Mouse (Mus musculus) liver, postnatal 0 days (tissue): ENCODE results near the gene Olfr288. TPM values are rescaled to one million over a fixed set of nuclear protein-coding genes. Genes with fewer than 3 reads are reported as not detected.

Source experiments
- ATAC-seq: fragments of 200-750 bp; cut with Nextera tagmentation; 2 replicates; pipeline ENCODE4 v1.8.0; 2017; ENCODE audit warnings: mild to moderate bottlenecking, moderate library complexity
- DNase-seq: peaks from one replicate; pipeline ENCODE4 v3.0.0-alpha.2; 2016
- H3K27ac ChIP-seq: fragments of 300-500 bp; sonication (generic); 2 replicates; pipeline ENCODE4 v1.5.1; 2014; ENCODE audit warnings: antibody characterized with exemption, moderate library complexity, mild to moderate bottlenecking, low read depth
- H3K27me3 ChIP-seq: fragments of 300-500 bp; sonication (generic); 2 replicates; pipeline ENCODE4 v1.6.1; 2014; ENCODE audit warnings: low read length, control low read depth, mixed read lengths; ENCODE audit not compliant: insufficient read depth
- H3K36me3 ChIP-seq: fragments of 300-500 bp; sonication (generic); replicated peaks from 2 replicates; pipeline ENCODE4 v1.6.1; 2014; ENCODE audit warnings: mild to moderate bottlenecking, control low read depth, low read length, moderate library complexity, mixed read lengths; ENCODE audit not compliant: insufficient read depth
- H3K4me1 ChIP-seq: fragments of 300-500 bp; sonication (generic); 2 replicates; pipeline ENCODE4 v1.6.1; 2014; ENCODE audit warnings: antibody characterized with exemption, mild to moderate bottlenecking, control low read depth; ENCODE audit not compliant: insufficient read depth
- H3K4me2 ChIP-seq: fragments of 300-500 bp; sonication (generic); 2 replicates; pipeline ENCODE4 v1.6.1; 2014; ENCODE audit warnings: low read depth, mild to moderate bottlenecking, low read length, moderate library complexity, mixed read lengths
- H3K4me3 ChIP-seq: fragments of 300-500 bp; sonication (generic); 2 replicates; pipeline ENCODE4 v1.5.1; 2014; ENCODE audit warnings: low read depth, low read length
- H3K9ac ChIP-seq: fragments of 300-500 bp; sonication (generic); replicated peaks from 2 replicates; pipeline ENCODE4 v1.6.1; 2014; ENCODE audit warnings: mild to moderate bottlenecking, moderate library complexity
- H3K9me3 ChIP-seq: fragments of 300-500 bp; sonication (generic); 2 replicates; pipeline ENCODE4 v1.6.1; 2016; ENCODE audit warnings: mild to moderate bottlenecking, control low read depth, low read length, mixed read lengths
- CTCF ChIP-seq: sonication (generic); IDR thresholded peaks from 2 replicates; pipeline ENCODE4 v1.5.1; 2016; ENCODE audit warnings: antibody characterized with exemption, low read depth
- EP300 ChIP-seq: IDR thresholded peaks from 2 replicates; pipeline ENCODE4 v1.6.1; 2016; ENCODE audit warnings: antibody characterized with exemption, low read depth, mild to moderate bottlenecking
- WGBS: fragments of 180-500 bp; shearing (Covaris S2); extraction: QIAGEN DNeasy Blood & Tissue Kit; methylation state at CpG from one replicate; pipeline ENCODE4 v1.1.7; 2014; ENCODE audit not compliant: insufficient replicate concordance; 5-methylcytosine and 5-hydroxymethylcytosine counted together
- polyA plus RNA-seq: library from polyadenylated mRNA; unstranded; fragments of >200 nt; fragmentation: Nextera tagmentation; extraction: Ambion mirVana; gene quantifications from 2 replicates; pipeline ENCODE4 v1.2.1, GENCODE M21; 2015

The Olfr288 gene
- polyA plus RNA-seq, 1 experiment from 2014 or later = not detected

DNA sequence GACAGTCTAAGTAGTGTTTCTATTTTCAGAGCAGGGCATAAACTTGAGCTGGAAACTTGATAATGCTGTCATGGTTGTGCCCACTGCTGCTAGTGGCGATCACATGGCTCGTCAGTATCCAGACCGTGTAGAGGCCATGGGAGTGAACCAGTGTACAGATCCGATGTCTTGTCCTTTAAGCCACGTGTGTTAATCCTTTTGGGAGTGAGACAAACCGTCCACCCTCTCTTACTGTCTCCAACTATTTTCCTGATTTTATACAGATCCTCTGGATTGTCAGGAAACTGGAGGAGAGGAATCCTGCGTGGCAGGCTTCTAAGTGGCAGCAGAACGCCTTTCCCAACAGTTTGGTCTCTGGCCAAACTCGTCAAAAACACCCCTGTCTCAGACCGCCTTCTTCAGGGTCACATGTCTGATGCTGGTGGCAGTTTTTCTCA, 46.2 kb downstream of the Olfr288 start:
- no peaks in the 10 kb centered on the region for H3K36me3 ChIP-seq
- no peak for TF ChIP-seq CTCF
- TF ChIP-seq EP300 = no peak
- H3K9ac ChIP-seq = no peak overlapping the region
- no peaks in the 10 kb centered on the region for H3K9me3 ChIP-seq
- H3K4me1 ChIP-seq = peaks cover 10% of the 10 kb centered on the region
- no peak overlapping the region for H3K4me2 ChIP-seq
- no peak overlapping the region for H3K4me3 ChIP-seq
- no peaks in the 10 kb centered on the region for H3K27me3 ChIP-seq
- no peak for DNase-seq
- WGBS = 65% methylated on average over 10 of the region's 10 CpGs
- no peak for ATAC-seq
- H3K27ac ChIP-seq = no peak overlapping the region

GRCm38 (mm10) chr15:98148356-98148755, 47.0 kb downstream of the Olfr288 start:
- no peak for ATAC-seq
- 75% methylated on average over 3 of the region's 3 CpGs for WGBS
- no peaks in the 10 kb centered on the region for H3K27me3 ChIP-seq

DNA sequence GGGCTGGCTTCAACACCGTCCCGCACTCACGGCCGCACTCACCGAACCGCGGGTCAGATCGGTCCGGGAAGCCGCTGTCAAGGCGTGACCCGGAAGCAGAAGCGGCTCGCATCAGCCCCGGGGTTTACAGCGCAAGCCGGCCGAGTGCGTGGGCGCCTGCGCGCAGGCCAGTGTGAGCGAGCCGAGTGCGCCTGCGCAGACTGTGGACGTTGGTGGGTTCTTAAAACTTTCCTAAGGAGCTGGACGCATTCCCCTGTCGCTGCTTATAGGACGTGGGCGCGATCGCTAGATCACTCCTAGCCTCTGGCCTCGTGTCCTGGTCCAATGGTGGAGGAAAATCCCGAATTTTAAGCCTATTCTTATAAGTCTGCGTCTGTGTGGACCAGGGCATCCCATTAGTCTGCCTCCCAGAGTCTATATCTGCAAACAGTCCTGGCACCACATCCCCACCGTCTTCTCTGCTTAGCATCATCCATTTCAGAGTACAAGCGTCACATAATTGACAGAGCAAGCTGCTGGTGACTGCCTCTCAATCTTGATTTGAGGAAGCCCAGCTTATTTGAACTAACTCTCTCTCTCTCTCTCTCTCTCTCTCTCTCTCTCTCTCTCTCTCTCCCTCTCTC, 49.7 kb downstream of the Olfr288 start:
- peak overlapping the region; percentile 98 for H3K9ac ChIP-seq

More at GRCm38 (mm10) chr15:98148356-98148755, 47.0 kb downstream of the Olfr288 start:
- TF ChIP-seq CTCF = no peak
- TF ChIP-seq EP300 = no peak
- no peak overlapping the region for H3K4me2 ChIP-seq
- DNase-seq = no peak
- H3K27ac ChIP-seq = no peak overlapping the region
- H3K9ac ChIP-seq = no peak overlapping the region
- H3K4me1 ChIP-seq = peaks cover 10% of the 10 kb centered on the region
- H3K36me3 ChIP-seq = no peaks in the 10 kb centered on the region
- H3K4me3 ChIP-seq = no peak overlapping the region
- H3K9me3 ChIP-seq = no peaks in the 10 kb centered on the region

DNA sequence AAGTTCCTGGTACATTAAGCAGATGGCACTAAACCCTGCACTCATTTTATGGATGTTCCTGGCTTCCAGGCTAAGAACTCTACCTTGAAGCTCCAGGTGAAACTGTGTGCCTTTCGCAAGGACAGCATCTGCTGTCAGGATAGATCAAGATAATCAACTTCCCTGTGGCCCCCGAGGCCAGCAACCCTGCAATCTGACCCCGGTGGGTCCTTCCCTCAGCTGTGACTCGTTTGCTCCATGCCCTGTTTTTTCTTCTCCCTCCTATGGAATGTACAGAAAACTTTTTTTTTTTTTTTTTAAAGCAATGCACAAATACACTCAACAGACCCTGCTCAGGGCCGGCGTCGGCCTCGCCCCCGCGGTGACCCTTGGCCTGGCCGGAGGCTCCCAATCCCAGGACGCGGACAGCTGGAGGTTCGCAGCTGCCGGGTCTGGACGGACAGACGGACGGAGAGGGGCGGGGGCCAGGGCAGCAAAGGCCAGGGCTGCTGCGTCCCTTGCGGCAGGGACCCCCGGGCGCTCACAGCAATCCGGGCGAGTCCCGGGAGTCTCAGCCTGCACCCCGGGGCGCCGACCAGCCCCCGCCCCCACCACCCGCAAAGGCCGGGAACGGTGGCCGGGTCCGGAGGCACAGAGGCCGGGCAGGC, 50.4 kb downstream of the Olfr288 start:
- peak; percentile 72 for ATAC-seq

More for the DNA sequence above, 49.7 kb downstream of the Olfr288 start:
- H3K4me3 ChIP-seq = peak overlapping the region; percentile 99
- peak overlapping the region; percentile 95 for H3K4me2 ChIP-seq
- H3K9me3 ChIP-seq = no peaks in the 10 kb centered on the region
- peak overlapping the region; percentile 90 for H3K27ac ChIP-seq
- peaks cover 10% of the 10 kb centered on the region for H3K4me1 ChIP-seq
- H3K36me3 ChIP-seq = peaks cover 14% of the 10 kb centered on the region
- peak; percentile 99 for ATAC-seq
- DNase-seq = peak; percentile 94
- 1% methylated on average over 38 of the region's 38 CpGs for WGBS
- no peaks in the 10 kb centered on the region for H3K27me3 ChIP-seq
- no peak for TF ChIP-seq CTCF

GRCm38 (mm10) chr15:98142515-98142914, 52.8 kb downstream of the Olfr288 start:
- Histone ChIP-seq H3K9me3 (no peaks in the 10 kb centered on the region), H3K27ac (no peak overlapping the region), H3K4me2 (no peak overlapping the region), H3K36me3 (peaks cover 17% of the 10 kb centered on the region), H3K4me3 (no peak overlapping the region), H3K27me3 (no peaks in the 10 kb centered on the region), H3K9ac (no peak overlapping the region), H3K4me1 (peaks cover 10% of the 10 kb centered on the region)
- TF ChIP-seq EP300 (no peak), CTCF (no peak)
- ATAC-seq (no peak), DNase-seq (no peak)
- WGBS = 88% methylated on average over 10 of the region's 10 CpGs

More for the DNA sequence above, 50.4 kb downstream of the Olfr288 start:
- H3K36me3 ChIP-seq = peaks cover 17% of the 10 kb centered on the region
- WGBS = 1% methylated on average over 34 of the region's 36 CpGs
- H3K27me3 ChIP-seq = no peaks in the 10 kb centered on the region
- H3K27ac ChIP-seq = peak overlapping the region; percentile 90
- no peak for TF ChIP-seq EP300
- TF ChIP-seq CTCF = no peak
- peak overlapping the region; percentile 99 for H3K4me3 ChIP-seq
- peak overlapping the region; percentile 98 for H3K9ac ChIP-seq
- no peak for DNase-seq
- peaks cover 10% of the 10 kb centered on the region for H3K4me1 ChIP-seq
- peak overlapping the region; percentile 95 for H3K4me2 ChIP-seq
- H3K9me3 ChIP-seq = no peaks in the 10 kb centered on the region

GRCm38 (mm10) chr15:98140809-98141208, 54.5 kb downstream of the Olfr288 start:
- H3K4me1 ChIP-seq = peaks cover 7% of the 10 kb centered on the region
- no peak overlapping the region for H3K4me3 ChIP-seq
- H3K36me3 ChIP-seq = peaks cover 28% of the 10 kb centered on the region
- H3K27ac ChIP-seq = no peak overlapping the region
- no peaks in the 10 kb centered on the region for H3K27me3 ChIP-seq
- no peak overlapping the region for H3K4me2 ChIP-seq
- H3K9me3 ChIP-seq = no peaks in the 10 kb centered on the region
- no peak for DNase-seq
- no peak overlapping the region for H3K9ac ChIP-seq
- no peak for ATAC-seq
- TF ChIP-seq EP300 = no peak
- no peak for TF ChIP-seq CTCF
- WGBS = 87% methylated on average over 5 of the region's 5 CpGs
